Mouse (Mus musculus): Measurements from ENCODE around the gene Tmub2. TPM values are rescaled to one million over a fixed set of nuclear protein-coding genes. Genes with fewer than 3 reads are reported as not detected.

Gene Tmub2
- total RNA-seq, 2 experiments from 2014 or later: 66.1 to 69.5 TPM

DNA sequence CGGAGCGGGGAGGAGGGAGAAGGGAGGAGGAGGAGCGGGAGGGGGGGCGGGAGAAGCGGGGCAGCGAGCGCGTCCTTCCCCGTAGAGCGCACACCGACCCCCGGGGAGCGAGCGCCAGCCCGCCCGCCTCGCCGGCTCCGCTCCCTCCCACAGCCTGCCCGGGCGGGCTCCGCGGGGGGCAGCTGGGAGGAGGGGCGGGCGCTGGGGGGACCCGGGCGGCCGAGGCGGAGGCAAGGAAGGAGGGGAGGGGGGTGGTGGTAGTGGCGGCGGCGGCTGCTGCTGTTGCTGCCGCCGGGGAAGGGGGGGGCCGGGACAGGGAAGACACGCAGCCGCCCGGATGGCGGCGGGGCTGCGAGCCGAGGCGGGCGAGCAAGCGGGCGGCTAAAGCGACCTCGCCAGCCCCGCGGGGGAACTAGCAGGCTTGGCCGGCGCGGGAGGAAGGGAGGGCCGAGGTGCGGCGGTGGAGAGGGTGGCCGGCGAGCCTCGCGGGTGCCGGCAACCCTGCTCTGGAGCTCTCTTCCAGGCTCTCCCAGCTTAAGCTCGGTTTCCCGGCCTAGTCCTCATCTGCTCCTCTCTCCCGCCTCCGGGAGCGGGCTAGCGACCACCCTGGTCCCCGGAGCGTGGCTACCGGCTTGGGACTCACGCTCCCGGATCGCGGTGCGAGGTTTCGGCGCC lies 33.3 kb downstream of the Tmub2 start:
- peak in 1 of 2 experiments; percentile 65 for DNase-seq (ENCODE audit: low spot score in 2 of 2)
- intact Hi-C loops (cut with DNase I): loop anchor here (1.0 to 2.0 kb wide), 2 partner anchors 77 to 90 kb away; no protein-coding TSS in a partner anchor

DNA sequence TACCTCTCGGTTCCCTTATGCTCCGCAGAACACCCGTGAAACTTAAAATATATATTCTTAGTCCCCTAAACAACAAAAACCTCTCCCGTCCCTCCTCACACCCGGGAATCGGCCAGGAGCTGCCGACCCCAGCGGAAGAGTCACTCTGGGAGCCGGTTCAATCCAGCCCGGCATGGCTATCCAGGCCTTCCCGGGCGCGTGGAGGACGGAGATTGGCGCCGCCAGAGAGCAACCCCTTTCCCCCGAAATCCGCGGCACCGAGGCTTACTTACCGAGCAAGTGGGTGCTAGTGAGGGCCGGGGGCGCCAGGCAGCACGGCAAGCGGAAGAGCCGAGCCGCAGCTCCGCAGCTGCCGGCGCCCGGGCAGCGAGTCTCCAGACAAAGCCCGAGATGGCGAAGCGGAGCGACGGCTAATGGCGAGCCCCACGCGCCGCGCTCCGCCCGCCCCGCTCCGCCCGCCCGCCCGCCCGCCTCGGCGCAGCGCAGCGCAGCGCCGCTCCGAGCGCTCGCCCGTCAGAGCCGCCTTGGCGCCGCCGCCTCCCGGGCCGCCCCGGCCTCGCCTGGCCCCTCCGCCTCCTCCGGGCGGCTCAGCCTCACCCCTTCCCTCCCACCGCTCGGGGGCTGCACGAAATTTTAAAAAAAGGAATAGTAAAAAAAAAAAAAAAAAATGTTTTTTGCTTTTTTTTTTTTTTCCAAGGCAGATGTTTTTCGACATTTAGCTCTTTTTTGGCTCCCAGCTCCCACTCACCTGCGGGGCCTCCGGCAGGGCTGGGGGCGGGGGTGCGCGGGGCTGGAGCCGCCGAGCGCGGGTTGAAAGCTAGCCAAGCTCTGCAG lies 34.1 kb downstream of the Tmub2 start:
- DNase-seq (ENCODE audit: low spot score in 2 of 2): peak in 1 of 2 experiments; percentile 58
- intact Hi-C loops (cut with DNase I): loop anchor here (1.0 to 2.0 kb wide), 2 partner anchors 76 to 90 kb away; no protein-coding TSS in a partner anchor

DNA sequence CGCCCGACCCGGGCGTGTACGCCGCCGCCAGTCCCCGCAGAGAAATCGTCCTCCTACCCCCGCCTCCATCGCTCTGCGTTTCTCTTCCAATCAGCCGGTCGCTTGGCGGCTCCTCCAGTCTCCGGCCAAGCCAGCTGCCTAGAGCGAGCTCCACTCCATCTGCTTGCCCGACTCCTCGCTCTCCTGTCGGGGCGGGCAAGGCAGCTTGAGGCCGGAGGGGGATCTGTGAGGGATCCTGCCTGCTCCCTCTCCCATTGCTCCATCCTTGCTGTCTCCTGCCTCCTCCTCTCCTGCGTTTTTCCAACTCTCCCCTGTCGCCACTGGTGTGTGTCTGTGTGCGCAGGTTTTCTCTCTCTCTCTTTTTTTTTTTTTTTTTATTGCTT lies 34.7 kb downstream of the Tmub2 start, which contains the start of gene Ubtf:
Ubtf (minus strand) TSS at position 333 of the 383 bp plus-strand sequence.
- peak; percentile 85 to 93 for DNase-seq (ENCODE audit: low spot score in 2 of 2)
- intact Hi-C loops (cut with DNase I): loop anchor here (2.0 kb wide), 1 partner anchor 75 kb away; no protein-coding TSS in a partner anchor

DNA sequence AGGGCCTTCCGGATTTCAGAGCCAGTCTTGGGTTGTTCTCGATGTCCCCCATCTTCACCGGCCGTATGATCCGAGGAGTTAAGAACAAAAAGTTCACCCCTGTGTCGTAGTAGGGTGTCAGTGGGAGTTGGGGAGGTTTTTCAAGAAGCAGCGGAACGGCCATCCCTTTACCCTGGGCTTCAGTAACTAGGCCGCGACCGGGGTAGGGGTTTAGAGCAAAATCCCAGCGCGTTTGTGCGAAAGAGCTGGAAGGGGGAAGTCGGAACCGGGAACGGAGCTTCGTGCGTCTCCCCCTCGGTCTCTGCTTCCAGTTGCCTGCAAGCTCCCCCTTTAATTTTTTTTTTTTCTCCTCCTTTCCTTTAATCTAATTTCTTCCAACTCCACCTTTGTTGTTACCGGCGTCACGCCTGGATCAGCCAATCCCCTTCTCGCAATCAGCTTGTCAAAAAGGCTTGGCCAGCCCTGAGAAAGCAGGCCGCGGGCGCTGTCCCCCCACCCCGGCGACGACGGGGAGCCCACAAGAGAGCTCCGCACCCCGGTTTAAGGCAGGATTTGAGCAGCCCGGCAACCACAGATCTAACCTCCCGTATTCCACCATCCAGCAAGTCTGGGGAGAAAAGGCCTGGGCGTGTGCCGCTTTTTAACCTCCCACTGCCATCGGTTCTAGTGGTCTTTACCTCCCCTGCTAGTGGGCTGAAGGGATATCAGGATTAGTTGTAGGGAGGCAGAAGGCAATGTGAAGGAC lies 35.4 kb downstream of the Tmub2 start:
- intact Hi-C loops (cut with DNase I): loop anchor here (2.0 kb wide), 1 partner anchor 75 kb away; no protein-coding TSS in a partner anchor
- peak; percentile 92 to 93 for DNase-seq (ENCODE audit: low spot score in 2 of 2)

DNA sequence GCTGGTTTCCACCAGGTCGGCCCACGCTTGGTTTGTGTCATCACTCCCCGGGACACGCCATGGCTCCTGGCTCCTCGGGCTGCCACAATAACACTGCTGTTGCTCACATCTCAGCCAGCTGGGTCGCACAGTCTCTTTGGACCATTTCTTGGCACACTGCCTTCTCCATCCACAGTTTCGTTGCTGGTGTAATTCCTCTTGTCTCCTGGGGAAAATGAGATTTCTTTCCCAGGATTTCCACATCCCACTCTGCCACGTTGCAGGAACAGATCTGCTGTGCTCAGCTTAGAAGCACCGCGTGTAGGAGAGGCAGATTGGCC lies 35.9 kb downstream of the Tmub2 start:
- peak; percentile 83 to 96 for DNase-seq (ENCODE audit: low spot score in 2 of 2)
- intact Hi-C loops (cut with DNase I): no loop called here

DNA sequence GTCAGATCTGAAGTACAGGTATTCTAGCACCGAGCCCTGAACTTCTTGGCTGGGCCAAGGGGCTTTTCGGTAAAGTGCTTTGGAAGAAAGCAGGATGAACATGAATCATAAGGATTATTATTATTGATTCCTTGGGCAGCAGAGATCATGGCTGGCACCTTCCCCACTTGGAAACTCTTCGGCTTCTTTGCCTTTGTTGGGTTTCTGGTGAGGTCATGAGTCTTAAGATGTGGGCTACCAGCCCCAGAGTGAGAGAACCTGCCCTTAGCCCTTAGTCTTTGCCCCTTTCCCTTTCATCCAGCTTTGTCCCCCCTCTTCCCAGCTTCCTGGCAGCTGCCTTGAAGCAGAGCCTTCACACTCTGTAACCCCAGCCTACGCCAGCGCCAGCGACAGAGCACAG lies 37.2 kb downstream of the Tmub2 start:
- intact Hi-C loops (cut with DNase I): no loop called here
- no peak for DNase-seq (ENCODE audit: low spot score in 2 of 2)

DNA sequence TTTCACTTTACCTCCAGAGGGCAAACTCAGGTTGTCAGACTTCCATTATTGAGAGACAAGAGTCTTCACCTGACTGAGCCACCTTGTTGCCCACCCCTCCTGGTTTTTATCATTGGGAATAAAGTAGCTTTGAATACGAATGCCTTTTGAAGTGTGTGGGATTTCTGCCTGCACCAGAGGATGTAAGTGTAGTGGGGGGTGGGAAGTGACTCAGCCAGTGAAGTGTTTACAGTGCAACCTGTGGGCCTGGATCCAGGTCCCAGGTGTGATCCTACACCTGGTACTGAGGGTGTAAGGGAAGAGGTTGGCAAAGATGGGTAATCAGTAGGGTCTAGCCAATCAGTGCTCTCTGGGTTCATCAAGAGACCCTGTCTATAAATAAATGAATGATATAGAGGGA lies 38.8 kb downstream of the Tmub2 start:
- DNase-seq (ENCODE audit: low spot score in 2 of 2): no peak

DNA sequence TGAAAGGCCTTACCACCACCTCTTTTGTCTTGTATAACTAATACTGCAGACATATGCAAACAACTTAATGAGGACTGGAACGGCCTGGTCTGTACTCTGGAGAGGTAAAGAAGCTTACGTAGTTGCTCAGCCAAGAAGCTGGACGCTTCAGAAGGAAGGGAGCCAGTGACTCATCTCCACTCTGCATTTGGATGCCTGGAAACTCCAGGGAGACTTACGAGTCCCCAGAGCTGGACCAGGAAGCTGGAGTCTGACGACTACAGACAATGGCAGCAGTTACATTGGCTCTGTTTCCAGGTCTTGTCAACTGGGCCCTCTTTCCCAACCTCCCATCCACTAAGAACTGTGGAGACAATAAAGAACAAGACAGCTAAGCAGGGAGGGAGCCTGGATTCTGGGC lies 42.5 kb downstream of the Tmub2 start:
- DNase-seq (ENCODE audit: low spot score in 2 of 2): no peak
- intact Hi-C loops (cut with DNase I): no loop called here

More for the DNA sequence above, 38.8 kb downstream of the Tmub2 start:
- intact Hi-C loops (cut with DNase I): no loop called here

DNA sequence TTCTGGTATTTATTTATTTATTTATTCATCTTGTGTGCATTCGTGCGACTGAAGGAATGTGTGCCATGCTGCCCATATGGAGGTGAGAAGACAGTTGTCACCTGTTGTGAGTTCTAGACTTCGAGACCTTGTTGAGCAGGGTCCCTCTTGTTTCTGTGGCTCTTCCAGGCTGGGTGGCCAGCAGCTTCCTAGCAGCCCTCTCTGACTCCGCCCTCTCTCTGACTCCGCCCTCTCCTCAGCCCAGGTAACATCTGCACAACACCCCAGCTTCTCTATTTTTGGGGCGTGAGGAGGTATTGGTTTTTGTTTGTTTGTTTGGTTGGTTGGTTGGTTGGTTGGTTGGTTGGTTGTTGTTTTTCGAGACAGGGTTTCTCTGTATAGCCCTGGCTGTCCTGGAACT lies 43.1 kb downstream of the Tmub2 start:
- DNase-seq (ENCODE audit: low spot score in 2 of 2): no peak
- intact Hi-C loops (cut with DNase I): no loop called here

DNA sequence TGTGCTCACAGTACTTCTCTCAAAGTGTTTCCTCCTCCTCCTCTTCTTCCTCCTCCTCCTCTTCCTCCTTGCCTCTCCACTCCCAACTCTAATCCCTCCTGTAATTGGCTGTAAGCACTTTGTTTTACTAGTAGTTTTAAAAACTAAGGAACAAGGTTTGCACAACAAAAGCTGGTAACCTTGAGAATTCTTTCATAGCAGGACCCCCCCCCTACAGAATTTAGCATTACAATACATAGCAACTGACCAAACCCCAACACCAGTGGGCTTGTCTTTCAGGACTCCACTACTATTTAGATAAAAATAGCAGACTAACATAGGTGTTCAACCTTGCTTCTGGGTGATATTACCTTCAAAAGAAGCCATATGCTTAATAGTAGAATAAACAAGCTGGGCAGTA lies 44.8 kb downstream of the Tmub2 start:
- DNase-seq (ENCODE audit: low spot score in 2 of 2): no peak
- intact Hi-C loops (cut with DNase I): no loop called here

DNA sequence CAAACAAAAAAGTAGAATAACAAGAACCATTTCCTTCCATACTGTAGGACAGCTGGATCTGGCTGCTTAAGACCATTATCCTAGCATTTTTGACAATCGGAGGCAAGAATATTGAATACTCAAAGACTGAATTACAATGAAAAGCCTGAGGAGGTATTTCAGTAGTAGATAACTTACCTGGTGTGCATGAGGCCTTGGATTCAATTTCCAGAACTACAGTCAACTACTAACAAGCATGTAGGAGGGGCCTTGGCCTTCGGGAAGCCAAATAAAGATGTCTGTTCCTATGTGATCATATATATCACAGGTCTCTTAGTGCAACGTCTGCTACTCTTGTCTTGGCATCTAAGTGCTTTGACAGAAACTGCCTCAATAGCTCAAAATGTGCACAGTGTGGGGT lies 45.3 kb downstream of the Tmub2 start:
- intact Hi-C loops (cut with DNase I): no loop called here
- DNase-seq (ENCODE audit: low spot score in 2 of 2): no peak

DNA sequence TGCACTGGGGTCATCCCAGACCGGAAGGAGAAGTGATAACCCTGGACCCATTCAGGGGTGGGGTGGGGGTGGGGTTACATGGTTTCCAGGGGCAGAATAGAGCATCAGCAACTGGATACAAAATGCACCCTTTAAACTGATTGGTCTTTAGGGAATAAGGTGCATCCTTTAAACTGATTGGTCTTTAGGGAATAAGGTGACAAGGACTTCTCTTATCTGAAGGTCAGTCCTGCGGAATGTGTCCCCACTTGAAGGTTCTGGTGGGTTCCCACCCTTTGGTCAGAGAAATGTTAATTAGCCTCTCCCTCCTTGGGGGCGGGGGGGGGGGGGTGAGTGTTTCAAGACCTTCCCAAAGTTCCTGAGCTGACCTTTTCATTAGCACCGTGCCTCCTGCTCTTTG lies 47.1 kb downstream of the Tmub2 start:
- intact Hi-C loops (cut with DNase I): no loop called here

DNA sequence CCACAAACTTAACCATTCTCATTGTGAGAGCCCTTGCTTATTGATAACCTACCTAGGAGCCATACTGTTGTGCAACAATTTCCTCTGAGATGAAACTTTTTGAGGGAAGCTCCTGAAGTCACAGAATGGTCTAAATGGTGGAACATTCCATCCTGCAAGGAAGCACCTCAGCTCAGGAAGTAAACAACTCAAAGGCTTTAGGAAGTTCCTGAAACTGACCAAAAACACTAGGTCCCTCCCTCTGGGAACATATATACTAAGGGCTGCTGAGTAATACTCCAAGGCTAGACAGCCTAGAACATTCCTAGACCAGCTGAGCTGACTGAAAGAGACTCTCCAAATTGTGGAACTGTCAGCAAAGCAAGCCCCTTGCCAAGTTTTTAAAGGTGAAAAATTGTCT lies 48.3 kb downstream of the Tmub2 start:
- intact Hi-C loops (cut with DNase I): no loop called here
- DNase-seq (ENCODE audit: low spot score in 2 of 2): no peak

More for the DNA sequence above, 47.1 kb downstream of the Tmub2 start:
- no peak for DNase-seq (ENCODE audit: low spot score in 2 of 2)

DNA sequence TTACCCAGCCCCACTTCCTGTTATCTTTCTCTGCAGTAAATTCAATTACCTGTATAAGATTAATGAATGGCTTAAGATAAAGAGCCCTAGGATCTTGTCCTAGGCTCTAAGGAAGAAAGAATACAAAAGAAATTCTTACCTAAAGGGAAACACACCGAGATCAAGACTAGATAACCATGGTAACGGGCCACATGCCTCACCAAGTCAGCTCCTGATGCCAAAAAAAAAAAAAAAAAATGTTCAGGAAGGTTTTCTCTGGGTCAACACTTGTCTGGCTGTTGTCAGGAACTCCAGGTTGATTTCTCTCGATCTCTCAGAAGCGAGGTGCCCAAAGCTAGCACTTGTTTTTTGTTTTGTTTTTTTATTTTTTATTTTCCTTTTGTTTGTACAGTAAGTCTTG lies 49.3 kb downstream of the Tmub2 start:
- no peak for DNase-seq (ENCODE audit: low spot score in 2 of 2)
- intact Hi-C loops (cut with DNase I): no loop called here

DNA sequence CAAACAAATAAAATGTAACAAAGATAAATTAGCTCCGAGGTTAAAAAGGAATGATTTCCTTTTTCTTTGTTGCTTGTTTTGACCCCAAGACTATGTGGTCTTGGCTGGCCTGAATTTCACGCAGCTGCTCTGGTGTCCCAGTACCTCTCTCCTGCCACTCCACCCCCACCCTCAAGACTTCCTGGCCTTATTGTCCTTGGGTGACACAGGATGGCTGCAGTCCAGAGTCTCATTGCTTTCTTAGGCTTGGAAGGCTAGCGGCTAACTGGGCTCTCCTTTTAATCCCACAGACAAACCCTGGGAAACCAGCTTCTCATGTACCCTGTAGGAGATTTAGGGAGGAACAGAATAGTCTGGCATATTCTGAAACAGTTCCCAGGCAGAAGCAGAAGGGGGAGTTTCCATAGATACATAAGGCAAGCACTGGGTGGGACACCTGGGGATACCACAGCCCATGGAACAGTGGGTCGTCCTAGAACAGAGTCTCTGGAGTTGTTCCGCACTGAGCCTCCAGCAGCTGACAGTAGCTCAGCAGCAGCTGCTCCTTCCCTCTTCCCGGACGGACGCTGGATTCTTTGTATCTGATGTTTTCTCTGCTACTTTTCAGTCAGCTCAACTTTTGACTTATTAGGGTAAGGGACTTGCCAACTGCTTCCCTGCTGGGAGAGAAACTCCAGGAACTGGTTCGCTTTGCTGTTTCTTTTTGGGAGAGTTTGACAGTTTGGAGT lies 50.4 kb downstream of the Tmub2 start:
- intact Hi-C loops (cut with DNase I): no loop called here
- DNase-seq (ENCODE audit: low spot score in 2 of 2): no peak

DNA sequence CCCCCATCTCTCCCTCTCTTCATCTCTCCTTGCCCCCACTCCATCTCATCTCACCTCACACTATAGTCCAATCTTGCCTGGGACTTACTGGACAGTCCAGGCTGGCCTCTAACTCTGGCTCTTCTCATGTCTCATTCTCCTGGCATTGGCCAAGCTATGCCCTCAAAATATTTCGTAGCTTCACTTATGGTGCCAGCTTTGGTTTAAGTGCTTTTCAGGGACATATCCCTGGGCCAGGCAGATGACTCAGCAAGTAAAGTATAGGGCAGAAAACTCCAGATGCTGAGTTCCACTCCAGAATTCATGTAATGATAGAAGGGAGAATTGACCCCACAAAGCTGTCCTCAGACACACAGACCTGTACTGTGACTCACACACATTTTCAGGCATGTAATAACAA lies 51.5 kb downstream of the Tmub2 start:
- intact Hi-C loops (cut with DNase I): no loop called here
- DNase-seq (ENCODE audit: low spot score in 2 of 2): no peak

DNA sequence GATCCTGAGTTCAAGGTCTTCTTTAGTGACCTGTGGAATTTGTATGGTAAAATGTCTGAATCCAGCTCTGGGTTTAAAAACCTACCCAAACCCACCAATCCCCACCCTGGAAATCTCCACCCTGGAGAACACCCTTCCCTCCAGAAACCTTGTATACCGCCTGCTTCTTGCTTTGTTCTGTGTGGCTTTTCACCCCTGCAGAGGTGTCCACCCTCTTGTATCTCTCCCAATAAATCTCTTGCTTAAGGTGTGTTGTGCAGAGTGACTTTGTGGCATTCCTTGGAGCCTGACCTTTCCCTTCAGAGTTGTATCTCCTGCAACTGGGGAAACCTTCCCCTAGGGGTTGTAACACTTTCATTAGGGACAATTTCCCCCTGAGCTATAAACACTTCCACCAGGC lies 53.2 kb downstream of the Tmub2 start:
- intact Hi-C loops (cut with DNase I): no loop called here
- DNase-seq (ENCODE audit: low spot score in 2 of 2): no peak

DNA sequence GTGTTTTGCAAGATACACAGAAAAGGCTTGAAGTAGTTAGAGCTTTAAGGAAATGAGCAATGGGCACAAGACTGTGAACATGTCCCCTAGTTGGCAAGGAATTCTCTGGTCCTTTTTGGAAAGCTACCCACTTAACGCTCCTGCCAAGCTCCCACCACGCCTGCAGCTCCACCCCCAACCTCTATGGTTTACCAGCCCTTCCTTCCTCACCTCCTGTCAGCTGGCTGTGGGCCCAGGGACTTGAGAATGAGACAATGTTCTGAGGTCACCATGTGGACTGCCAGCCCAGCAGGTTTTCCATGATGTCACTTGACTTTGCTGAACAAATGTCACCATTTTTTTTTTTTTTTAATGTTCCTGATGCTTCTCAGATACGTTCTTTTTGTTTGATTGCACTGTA lies 53.8 kb downstream of the Tmub2 start:
- DNase-seq (ENCODE audit: low spot score in 2 of 2): peak in 1 of 2 experiments; percentile 46
- intact Hi-C loops (cut with DNase I): no loop called here
